Mouse (Mus musculus): ENCODE data around the gene Smim1.

The Smim1 gene

GRCm38 (mm10) chr4:154025641-154026440, at the start of gene Smim1:
Gene Smim1, minus strand, starts transcription at chr4:154026230.
- peak; percentile 61 to 75 for DNase-seq (ENCODE audit: low spot score in 2 of 2)

GRCm38 (mm10) chr4:154071941-154072340, 45.9 kb upstream of the Smim1 start:
- no peak for DNase-seq (ENCODE audit: low spot score in 2 of 2)

GRCm38 (mm10) chr4:154071521-154071920, 45.5 kb upstream of the Smim1 start:
- DNase-seq (ENCODE audit: low spot score in 2 of 2), result peak in 1 of 2 experiments; percentile 39

GRCm38 (mm10) chr4:154070896-154071295, 44.9 kb upstream of the Smim1 start:
- no peak for DNase-seq (ENCODE audit: low spot score in 2 of 2)

- DNase-seq (ENCODE audit: low spot score in 2 of 2), result no peak
Measured at GRCm38 (mm10) chr4:154064827-154065773, 39.1 kb upstream of the Smim1 start.

- no peak for DNase-seq (ENCODE audit: low spot score in 2 of 2)
Measured at GRCm38 (mm10) chr4:154057696-154058095, 31.7 kb upstream of the Smim1 start.

- DNase-seq (ENCODE audit: low spot score in 2 of 2), result peak in 1 of 2 experiments; percentile 26
Measured at GRCm38 (mm10) chr4:154056661-154057060, 30.6 kb upstream of the Smim1 start.

- no peak for DNase-seq (ENCODE audit: low spot score in 2 of 2)
Measured at GRCm38 (mm10) chr4:154056046-154056445, 30.0 kb upstream of the Smim1 start.

GRCm38 (mm10) chr4:154055482-154055881, 29.5 kb upstream of the Smim1 start:
- peak in 1 of 2 experiments; percentile 19 for DNase-seq (ENCODE audit: low spot score in 2 of 2)

GRCm38 (mm10) chr4:154053065-154053464, 27.0 kb upstream of the Smim1 start:
- no peak for DNase-seq (ENCODE audit: low spot score in 2 of 2)

- no peak for DNase-seq (ENCODE audit: low spot score in 2 of 2)
Measured at GRCm38 (mm10) chr4:154051401-154051800, 25.4 kb upstream of the Smim1 start.

GRCm38 (mm10) chr4:154045837-154046236, 19.8 kb upstream of the Smim1 start:
- DNase-seq (ENCODE audit: low spot score in 2 of 2), result no peak

GRCm38 (mm10) chr4:154042577-154042976, 16.5 kb upstream of the Smim1 start, which contains the start of gene Ccdc27:
Gene Ccdc27, minus strand, starts transcription at chr4:154042677.
- DNase-seq (ENCODE audit: low spot score in 2 of 2), result no peak

GRCm38 (mm10) chr4:154037123-154037522, 11.1 kb upstream of the Smim1 start:
- no peak for DNase-seq (ENCODE audit: low spot score in 2 of 2)

GRCm38 (mm10) chr4:154028646-154029045, 2.6 kb upstream of the Smim1 start:
- no peak for DNase-seq (ENCODE audit: low spot score in 2 of 2)

- no peak for DNase-seq (ENCODE audit: low spot score in 2 of 2)
Measured at GRCm38 (mm10) chr4:154028066-154028465, 2.0 kb upstream of the Smim1 start.

- DNase-seq (ENCODE audit: low spot score in 2 of 2), result no peak
Measured at GRCm38 (mm10) chr4:154026441-154026761, 371 bp upstream of the Smim1 start.

GRCm38 (mm10) chr4:154024729-154025521, 1.1 kb downstream of the Smim1 start:
- no peak for DNase-seq (ENCODE audit: low spot score in 2 of 2)

GRCm38 (mm10) chr4:154023754-154024601, 2.1 kb downstream of the Smim1 start:
- no peak for DNase-seq (ENCODE audit: low spot score in 2 of 2)

- DNase-seq (ENCODE audit: low spot score in 2 of 2), result no peak
Measured at GRCm38 (mm10) chr4:154022844-154023243, 3.2 kb downstream of the Smim1 start.

- peak in 1 of 2 experiments; percentile 56 for DNase-seq (ENCODE audit: low spot score in 2 of 2)
Measured at GRCm38 (mm10) chr4:154022407-154022806, 3.6 kb downstream of the Smim1 start.

Measured in urinary bladder, postnatal 36 days (tissue).